Mouse (Mus musculus): ENCODE results near the gene Thsd7b. TPM values are rescaled to one million over a fixed set of nuclear protein-coding genes. Genes with fewer than 3 reads are reported as not detected.

Gene Thsd7b
- polyA plus RNA-seq, 2 experiments = 1.1 to 1.8 TPM

- H3K36me3 ChIP-seq (ENCODE audit: control insufficient read depth, insufficient read depth, low read length) = no peaks in the 10 kb centered on the region
- 62% methylated on average over 6 of the region's 6 CpGs for WGBS
- no peak for TF ChIP-seq POLR2A (IDR thresholded peaks at IDR 0.05; ENCODE audit: borderline replicate concordance, extremely low read depth, insufficient read depth, insufficient read length)
- H3K27me3 ChIP-seq (ENCODE audit: control insufficient read depth, insufficient read depth, low read length) = no peaks in the 10 kb centered on the region
- no peak overlapping the region for H3K9ac ChIP-seq (ENCODE audit: low read depth, low read length, severe bottlenecking)
- H3K9me3 ChIP-seq (ENCODE audit: control insufficient read depth, low read length) = no peaks in the 10 kb centered on the region
- ATAC-seq (ENCODE audit: low FRiP score, low read depth) (no peak), DNase-seq (ENCODE audit: low spot score) (no peak)
- H3K4me1 ChIP-seq (ENCODE audit: control insufficient read depth, insufficient read depth, low read length) = no peaks in the 10 kb centered on the region
- no peak overlapping the region for H3K27ac ChIP-seq (replicated peaks; ENCODE audit: low read depth, low read length)
- H3K4me2 ChIP-seq (replicated peaks; ENCODE audit: low read depth, low read length, severe bottlenecking) = no peak overlapping the region
- H3K4me3 ChIP-seq (replicated peaks; ENCODE audit: low read length) = no peak overlapping the region
These were observed 988.9 kb downstream of the Thsd7b start for GRCm38 (mm10) chr1:130262046-130262445.
